Mouse (Mus musculus) CH12.LX (cell line): ENCODE measurements around the gene Polr2i.

Source experiments
- CHD1 ChIP-seq: IDR thresholded peaks from 2 replicates; pipeline ENCODE4 v1.6.1; 2012; ENCODE audit warnings: low read depth, low read length, improper control_type of control experiment, inconsistent platforms
- MAZ ChIP-seq: IDR thresholded peaks from 2 replicates; pipeline ENCODE4 v1.6.1; 2012; ENCODE audit warnings: low read depth, mild to moderate bottlenecking, inconsistent platforms, low read length, improper control_type of control experiment, moderate library complexity
- MYC ChIP-seq: IDR thresholded peaks from 2 replicates; pipeline ENCODE4 v1.6.1; 2011; ENCODE audit warnings: low read depth, mild to moderate bottlenecking, improper control_type of control experiment, low read length

DNA sequence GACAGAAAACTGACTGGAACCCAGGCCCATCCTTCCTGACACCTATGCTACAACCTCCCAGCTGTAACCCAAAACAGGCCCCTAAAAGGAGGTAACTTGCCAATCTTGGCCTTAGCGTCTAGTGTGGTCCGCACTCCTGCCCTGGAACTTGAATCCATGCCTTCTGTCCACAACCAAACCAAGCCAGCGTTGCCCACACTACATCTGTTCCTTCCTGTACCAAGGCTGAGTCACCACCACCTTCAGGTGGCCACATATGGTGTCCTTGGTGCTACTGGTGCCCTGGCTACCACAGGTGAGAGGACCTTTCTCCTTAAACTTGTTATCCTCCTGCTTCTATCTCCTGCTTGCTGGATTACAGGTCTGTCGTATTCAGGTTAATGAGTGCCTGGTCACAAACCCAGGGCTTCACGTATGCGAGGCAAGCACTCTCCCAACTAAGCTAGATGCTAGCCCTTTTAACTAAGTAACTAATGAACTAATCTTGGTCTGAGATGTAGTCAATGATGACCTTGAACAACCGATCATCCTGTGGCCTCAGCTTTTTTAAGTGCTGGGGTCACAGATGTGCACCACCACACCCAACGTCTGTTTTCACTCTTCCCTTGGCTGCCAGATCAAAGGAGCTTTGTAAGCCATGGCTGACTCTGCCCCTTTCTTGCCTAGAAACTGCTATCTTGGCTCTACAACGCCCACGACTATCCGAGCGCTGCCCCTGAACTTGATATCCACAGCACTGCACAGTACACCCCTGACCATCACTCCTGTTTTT is 43.2 kb upstream of the Polr2i start:
- no peak for TF ChIP-seq MAZ
- TF ChIP-seq MYC = no peak
- no peak for TF ChIP-seq CHD1
